Mouse (Mus musculus) layer of hippocampus, postnatal 36 days (tissue): Measurements from ENCODE around the gene Def8. TPM values are rescaled to one million over a fixed set of nuclear protein-coding genes. Genes with fewer than 3 reads are reported as not detected.

ENCODE experiments used
- DNase-seq, 2 experiments: peaks; one replicate each; pipeline ENCODE4 v3.0.0; 2022
- total RNA-seq, 2 experiments: library from RNA; stranded (reverse); gene quantifications; 2 replicates each; pipeline ENCODE4 v1.2.3; 2021

The Def8 gene
- 10 to 100 TPM; 53.4 to 57.4 TPM for total RNA-seq

GRCm38 (mm10) chr8:123423441-123423840 lies at the start of gene Def8:
Gene Def8 (plus strand): TSS chr8:123423527.
- DNase-seq, result no peak

GRCm38 (mm10) chr8:123374239-123374578 lies 49.1 kb upstream of the Def8 start:
- peak; percentile 91 for DNase-seq

GRCm38 (mm10) chr8:123375701-123376100 lies 47.6 kb upstream of the Def8 start:
- DNase-seq, result no peak

- no peak for DNase-seq
These were observed 47.2 kb upstream of the Def8 start for GRCm38 (mm10) chr8:123376106-123376505.

GRCm38 (mm10) chr8:123381711-123382110 lies 41.6 kb upstream of the Def8 start:
- no peak for DNase-seq

GRCm38 (mm10) chr8:123382516-123382915 lies 40.8 kb upstream of the Def8 start:
- DNase-seq, result no peak

- DNase-seq, result no peak
These were observed 38.3 kb upstream of the Def8 start for GRCm38 (mm10) chr8:123384883-123385540.

- no peak for DNase-seq
These were observed 36.3 kb upstream of the Def8 start for GRCm38 (mm10) chr8:123387041-123387440.

- DNase-seq, result no peak
These were observed 35.5 kb upstream of the Def8 start for GRCm38 (mm10) chr8:123387801-123388200.

GRCm38 (mm10) chr8:123389026-123389425 lies 34.3 kb upstream of the Def8 start:
- no peak for DNase-seq

- no peak for DNase-seq
These were observed 25.0 kb upstream of the Def8 start for GRCm38 (mm10) chr8:123398308-123398707.

GRCm38 (mm10) chr8:123401936-123402335 lies 21.4 kb upstream of the Def8 start:
- no peak for DNase-seq

- no peak for DNase-seq
These were observed 20.5 kb upstream of the Def8 start for GRCm38 (mm10) chr8:123402730-123403326.

GRCm38 (mm10) chr8:123404521-123404920 lies 18.8 kb upstream of the Def8 start:
- no peak for DNase-seq

- peak; percentile 65 to 70 for DNase-seq
These were observed 16.5 kb upstream of the Def8 start, which contains the start of gene Mc1r for GRCm38 (mm10) chr8:123406786-123407185. Gene Mc1r (plus strand): TSS chr8:123407107.

- no peak for DNase-seq
These were observed 15.7 kb upstream of the Def8 start for GRCm38 (mm10) chr8:123407612-123408011.

- no peak for DNase-seq
These were observed 14.5 kb upstream of the Def8 start for GRCm38 (mm10) chr8:123408586-123409544.

- no peak for DNase-seq
These were observed 13.2 kb upstream of the Def8 start for GRCm38 (mm10) chr8:123410049-123410587.

- no peak for DNase-seq
These were observed 12.5 kb upstream of the Def8 start for GRCm38 (mm10) chr8:123410788-123411187.

GRCm38 (mm10) chr8:123411246-123411645 lies 12.1 kb upstream of the Def8 start, which contains the start of gene Tubb3:
Gene Tubb3 (plus strand): TSS chr8:123411424.
- DNase-seq, result peak; percentile 90 to 91

GRCm38 (mm10) chr8:123411781-123412327 lies 11.5 kb upstream of the Def8 start:
- no peak for DNase-seq

- peak; percentile 72 to 73 for DNase-seq
These were observed 10.7 kb upstream of the Def8 start for GRCm38 (mm10) chr8:123412560-123413170.
